Mouse (Mus musculus): ENCODE data around the gene Unc93b1.

Gene Unc93b1

GRCm38 (mm10) chr19:3988066-3988465 is 53.1 kb downstream of the Unc93b1 start:
- DNase-seq: peak in 1 of 2 experiments; percentile 50

GRCm38 (mm10) chr19:3988750-3989149 is 53.8 kb downstream of the Unc93b1 start:
- DNase-seq: peak in 1 of 2 experiments; percentile 49

GRCm38 (mm10) chr19:3990804-3991203 is 55.8 kb downstream of the Unc93b1 start:
- DNase-seq: no peak

GRCm38 (mm10) chr19:3991562-3991961 is 56.6 kb downstream of the Unc93b1 start:
- DNase-seq: no peak

- peak in 1 of 2 experiments; percentile 48 for DNase-seq
Measured at GRCm38 (mm10) chr19:3991966-3992365, 57.0 kb downstream of the Unc93b1 start.

GRCm38 (mm10) chr19:3992416-3992815 is 57.4 kb downstream of the Unc93b1 start, which contains the start of gene Tbx10:
Tbx10 (plus strand) TSS chr19:3992752.
- DNase-seq: peak in 1 of 2 experiments; percentile 51

- peak in 1 of 2 experiments; percentile 42 for DNase-seq
Measured at GRCm38 (mm10) chr19:3994932-3995331, 59.9 kb downstream of the Unc93b1 start.

GRCm38 (mm10) chr19:3995505-3995904 is 60.5 kb downstream of the Unc93b1 start:
- DNase-seq: no peak

GRCm38 (mm10) chr19:3996106-3996505 is 61.1 kb downstream of the Unc93b1 start:
- no peak for DNase-seq

- DNase-seq: peak in 1 of 2 experiments; percentile 59
Measured at GRCm38 (mm10) chr19:3996747-3997146, 61.8 kb downstream of the Unc93b1 start.

GRCm38 (mm10) chr19:3997231-3997630 is 62.2 kb downstream of the Unc93b1 start:
- no peak for DNase-seq

- DNase-seq: no peak
Measured at GRCm38 (mm10) chr19:3998335-3998734, 63.3 kb downstream of the Unc93b1 start.

Measured in kidney, adult 8-10 months (tissue).